Mouse (Mus musculus) mature B cell (primary cell): ENCODE data around the gene 1700016C15Rik.

Source experiments
- in situ Hi-C: fragments of 300-500 bp; cut with MboI; formaldehyde crosslinking; loops from 2 replicates; pipeline ENCODE4 v1.14.3; 2019

The 1700016C15Rik gene

GRCm38 (mm10) chr1:177729043-177730024 is at the start of gene 1700016C15Rik:
1700016C15Rik (plus strand) TSS chr1:177729814.
- in situ Hi-C loops: no loop called here

GRCm38 (mm10) chr1:177681239-177681638 is 48.4 kb upstream of the 1700016C15Rik start:
- in situ Hi-C loops: loop anchor here (5.0 to 25.0 kb wide), 3 partner anchors 274 to 796 kb away; no protein-coding TSS in a partner anchor

- in situ Hi-C loops: loop anchor here (5.0 to 25.0 kb wide), 3 partner anchors 277 to 799 kb away; no protein-coding TSS in a partner anchor
Measured at GRCm38 (mm10) chr1:177683931-177684836, 45.4 kb upstream of the 1700016C15Rik start.

- in situ Hi-C loops: loop anchor here (5.0 to 25.0 kb wide), 3 partner anchors 278 to 800 kb away; no protein-coding TSS in a partner anchor
Measured at GRCm38 (mm10) chr1:177684901-177685300, 44.7 kb upstream of the 1700016C15Rik start.

- in situ Hi-C loops: loop anchor here (10.0 to 25.0 kb wide), 2 partner anchors 499 to 801 kb away; no protein-coding TSS in a partner anchor
Measured at GRCm38 (mm10) chr1:177686137-177686536, 43.5 kb upstream of the 1700016C15Rik start.

GRCm38 (mm10) chr1:177686982-177687381 is 42.6 kb upstream of the 1700016C15Rik start:
- in situ Hi-C loops: loop anchor here (10.0 to 25.0 kb wide), 2 partner anchors 500 to 802 kb away; no protein-coding TSS in a partner anchor

- in situ Hi-C loops: loop anchor here (25.0 kb wide), 1 partner anchor 505 kb away; no protein-coding TSS in a partner anchor
Measured at GRCm38 (mm10) chr1:177692491-177692890, 37.1 kb upstream of the 1700016C15Rik start.

GRCm38 (mm10) chr1:177693486-177694252 is 35.9 kb upstream of the 1700016C15Rik start:
- in situ Hi-C loops: loop anchor here (25.0 kb wide), 1 partner anchor 506 kb away; no protein-coding TSS in a partner anchor

GRCm38 (mm10) chr1:177700560-177700959 is 29.1 kb upstream of the 1700016C15Rik start:
- in situ Hi-C loops: loop anchor here (25.0 kb wide), 1 partner anchor 988 kb away; no protein-coding TSS in a partner anchor

GRCm38 (mm10) chr1:177702481-177703146 is 27.0 kb upstream of the 1700016C15Rik start:
- in situ Hi-C loops: loop anchor here (25.0 kb wide), 1 partner anchor 990 kb away; no protein-coding TSS in a partner anchor

GRCm38 (mm10) chr1:177703147-177703807 is 26.3 kb upstream of the 1700016C15Rik start:
- in situ Hi-C loops: loop anchor here (25.0 kb wide), 1 partner anchor 991 kb away; no protein-coding TSS in a partner anchor

GRCm38 (mm10) chr1:177705204-177705603 is 24.4 kb upstream of the 1700016C15Rik start:
- in situ Hi-C loops: loop anchor here (25.0 kb wide), 1 partner anchor 993 kb away; no protein-coding TSS in a partner anchor

- in situ Hi-C loops: loop anchor here (25.0 kb wide), 1 partner anchor 995 kb away; no protein-coding TSS in a partner anchor
Measured at GRCm38 (mm10) chr1:177707571-177707970, 22.0 kb upstream of the 1700016C15Rik start.

GRCm38 (mm10) chr1:177708583-177709055 is 21.0 kb upstream of the 1700016C15Rik start:
- in situ Hi-C loops: loop anchor here (25.0 kb wide), 1 partner anchor 996 kb away; no protein-coding TSS in a partner anchor

GRCm38 (mm10) chr1:177711000-177711399 is 18.6 kb upstream of the 1700016C15Rik start:
- in situ Hi-C loops: loop anchor here (25.0 kb wide), 1 partner anchor 999 kb away; no protein-coding TSS in a partner anchor

- in situ Hi-C loops: loop anchor here (25.0 kb wide), 1 partner anchor 999 kb away; no protein-coding TSS in a partner anchor
Measured at GRCm38 (mm10) chr1:177711418-177711817, 18.2 kb upstream of the 1700016C15Rik start.

GRCm38 (mm10) chr1:177713635-177714396 is 15.8 kb upstream of the 1700016C15Rik start:
- in situ Hi-C loops: loop anchor here (25.0 kb wide), 1 partner anchor 1002 kb away; no protein-coding TSS in a partner anchor
